In the genomic region with DNA sequence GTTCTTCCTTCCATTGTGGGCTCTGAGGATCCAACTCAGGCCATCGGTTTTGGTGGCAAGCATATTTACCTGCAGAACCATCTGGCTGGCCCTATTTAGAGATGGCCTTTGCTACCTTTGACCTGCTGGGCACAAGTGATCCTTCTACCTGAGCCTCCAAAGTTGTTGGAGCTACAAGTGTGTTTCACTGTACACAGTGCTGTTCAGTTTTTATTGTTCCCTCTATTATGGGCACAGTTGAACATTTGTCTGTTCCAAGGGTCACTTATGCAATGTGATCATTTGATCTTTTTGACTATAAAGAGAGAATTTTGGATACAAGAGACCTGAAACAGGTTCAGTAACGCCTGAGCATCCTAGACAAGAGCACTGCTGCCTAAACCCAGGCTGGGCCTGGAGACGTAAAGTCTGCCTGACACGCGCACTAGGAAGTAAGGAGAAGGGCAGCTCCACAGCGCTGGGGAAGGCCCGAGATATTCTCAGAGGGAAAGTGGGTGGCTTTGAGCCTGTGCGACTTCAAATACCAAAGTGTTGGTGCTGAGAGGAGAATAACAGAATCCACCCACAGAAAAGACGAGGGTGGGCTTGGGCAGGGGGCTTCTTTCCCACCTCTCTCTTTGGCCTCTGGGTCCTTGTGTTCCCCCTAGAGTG, we compare ENCODE assay signal across 21 mouse cellular contexts. TPM values are rescaled to one million over a fixed set of nuclear protein-coding genes. Genes with fewer than 3 reads are reported as not detected.
"Had no signal": no experiment of that assay in that cellular context is flagged by ENCODE, and none has a peak within 500 bp of the region (broad histone marks: within the 10 kb centered on the region; RNA-seq: fewer than 3 reads in every experiment).

No protein-coding gene starts in this region.

- DNase-seq: lung, embryonic 14.5 days; lung, postnatal 10 days; midbrain, embryonic 14.5 days; retina, postnatal 1 day; right cerebral cortex, adult 18-20 months; right cerebral cortex, postnatal 25 days; thymus, adult 2 months; thymus, postnatal 25 days; thymus, postnatal 4 days had no signal

- H3K4me2 ChIP-seq: lung, embryonic 14.5 days; midbrain, embryonic 12.5 days; neural tube, embryonic 13.5 days; neural tube, embryonic 15.5 days; stomach, embryonic 15.5 days had no signal

- H3K9me3 ChIP-seq: midbrain, embryonic 10.5 days; midbrain, embryonic 12.5 days; neural tube, embryonic 13.5 days; neural tube, embryonic 15.5 days; stomach, embryonic 15.5 days had no signal

- H3K4me3 ChIP-seq: midbrain, embryonic 10.5 days; midbrain, embryonic 12.5 days; myocyte; neural tube, embryonic 13.5 days; neural tube, embryonic 15.5 days; stomach, embryonic 15.5 days had no signal

- H3K27me3 ChIP-seq: midbrain, embryonic 12.5 days; neural tube, embryonic 13.5 days; neural tube, embryonic 15.5 days; stomach, embryonic 15.5 days had no signal

- H3K4me1 ChIP-seq: stomach, embryonic 15.5 days had no signal

- H3K36me3 ChIP-seq: stomach, embryonic 15.5 days had no signal

- H3K9ac ChIP-seq: lung, embryonic 14.5 days; midbrain, embryonic 12.5 days; neural tube, embryonic 13.5 days; neural tube, embryonic 15.5 days; stomach, embryonic 15.5 days had no signal

- H3K27ac ChIP-seq: midbrain, embryonic 12.5 days; neural tube, embryonic 13.5 days; neural tube, embryonic 15.5 days; stomach, embryonic 15.5 days; stomach, postnatal 0 days had no signal

- ATAC-seq: midbrain, embryonic 16.5 days had no signal

RNA-seq across cellular contexts. Expression of a gene that starts 30.7 kb away (rescaled TPM):
- total RNA-seq: megakaryocyte-erythroid progenitor cell, adult 5-6 weeks had no signal

RNA-seq across cellular contexts. Expression of a gene that starts 48.1 kb away (rescaled TPM):
- total RNA-seq: megakaryocyte, adult 5-6 weeks; megakaryocyte-erythroid progenitor cell, adult 5-6 weeks had no signal
- polyA plus RNA-seq: lung, embryonic 14.5 days; lung, embryonic 16.5 days; stomach, embryonic 15.5 days; stomach, postnatal 0 days; urinary bladder, adult 2 months had no signal
